Mouse (Mus musculus) heart, postnatal 14 days (tissue): ENCODE measurements around the gene Olfr38. TPM values are rescaled to one million over a fixed set of nuclear protein-coding genes. Genes with fewer than 3 reads are reported as not detected.
A peak's percentile ranks its signal among the peaks of the same experiment; 100 is the strongest.

Experiments used
- DNase-seq, 2 experiments: peaks; one replicate each; pipeline ENCODE4 v3.0.0; 2021 to 2022
- intact Hi-C: fragments of 180-260 bp; cut with DNase I; formaldehyde crosslinking; loops from one replicate; pipeline ENCODE4 v1.15.1; 2025
- long read RNA-seq, 2 experiments: library from polyadenylated mRNA; stranded (forward); transcript quantifications; one replicate each; pipeline ENCODE4 v2.0.0; 2021
- total RNA-seq, 2 experiments: library from RNA; stranded (reverse); gene quantifications; 2 replicates each; pipeline ENCODE4 v1.2.3; 2021

The Olfr38 gene
- not detected for total RNA-seq
- long read RNA-seq, experiment 1, result 0 reads
- long read RNA-seq, experiment 2, result 0 reads

DNA sequence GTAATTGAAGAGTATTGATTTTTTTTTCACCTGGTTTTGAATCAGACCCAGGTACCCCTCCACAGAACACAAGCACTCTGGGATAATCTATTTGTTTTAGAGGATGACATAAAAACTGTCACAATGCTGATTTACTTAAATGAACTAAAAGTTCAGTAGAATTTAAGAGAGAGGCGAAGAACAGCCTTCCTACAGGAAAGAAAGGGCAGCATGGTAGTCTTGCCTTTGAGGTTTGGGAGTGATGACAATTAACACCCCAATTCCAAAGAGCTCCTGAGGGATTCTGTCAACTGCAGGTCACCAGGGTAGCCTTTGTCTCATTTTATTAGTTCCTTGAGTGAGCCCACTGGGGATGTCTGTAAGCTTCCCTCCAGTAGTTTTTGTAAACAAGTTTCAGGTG, at the start of gene Olfr38:
TSS of gene Olfr38 (plus strand) at position 301 of the 400 bp plus-strand sequence.
- intact Hi-C loops, result no loop called here
- no peak for DNase-seq

GRCm38 (mm10) chr6:42709291-42710211, 46.7 kb upstream of the Olfr38 start, which contains the start of gene Tcaf1:
TSS of gene Tcaf1 (minus strand) at chr6:42710088.
- intact Hi-C loops, result no loop called here
- peak; percentile 75 to 80 for DNase-seq

GRCm38 (mm10) chr6:42714668-42715067, 41.5 kb upstream of the Olfr38 start:
- intact Hi-C loops, result no loop called here
- DNase-seq, result no peak

GRCm38 (mm10) chr6:42717973-42718372, 38.2 kb upstream of the Olfr38 start:
- intact Hi-C loops, result no loop called here
- DNase-seq, result no peak

- intact Hi-C loops, result no loop called here
- DNase-seq, result no peak
Measured at GRCm38 (mm10) chr6:42739071-42739470, 17.1 kb upstream of the Olfr38 start, which contains the start of gene Olfr453. TSS of gene Olfr453 (plus strand) at chr6:42739371.

DNA sequence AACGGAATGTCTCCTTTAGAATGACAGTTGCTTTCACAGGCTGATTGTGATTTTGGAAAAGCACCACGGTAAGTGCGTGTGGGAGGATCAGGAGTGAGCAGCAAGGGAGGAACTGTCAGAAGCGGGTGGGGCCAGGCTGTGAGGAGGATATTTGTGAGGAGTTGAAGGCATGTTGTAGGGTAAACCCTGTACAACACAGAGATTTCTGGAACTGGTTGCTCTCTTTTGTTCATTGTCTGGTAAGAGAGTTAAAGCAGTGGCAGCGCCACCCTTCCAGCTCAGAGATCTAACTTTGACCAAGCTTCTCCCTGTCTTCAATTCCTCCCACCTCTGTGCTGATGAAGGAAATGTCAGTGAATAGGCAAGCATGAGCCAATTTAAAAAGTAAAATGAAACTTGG, 13.9 kb upstream of the Olfr38 start:
- intact Hi-C loops, result no loop called here

DNA sequence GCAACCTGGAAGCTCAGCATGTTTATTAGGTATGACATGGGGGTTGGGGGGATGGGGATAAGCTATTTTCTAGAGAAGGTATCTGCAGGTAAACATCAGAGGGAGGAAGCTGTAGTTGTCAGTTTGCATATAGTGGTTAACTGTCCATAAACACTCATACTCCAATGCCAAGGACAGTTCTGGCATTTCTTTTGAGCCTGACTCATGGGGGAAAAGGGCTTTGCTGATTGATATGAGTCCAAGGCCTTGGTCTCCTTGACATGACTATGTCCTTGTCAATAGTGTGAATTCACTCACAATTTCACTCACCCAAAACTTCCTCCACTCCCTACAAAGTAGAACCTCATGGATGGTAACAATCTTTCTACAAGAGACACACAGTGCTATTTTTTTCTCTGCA, 8.4 kb upstream of the Olfr38 start:
- intact Hi-C loops, result no loop called here
- DNase-seq, result no peak

More for the DNA sequence above, 13.9 kb upstream of the Olfr38 start:
- DNase-seq, result no peak

DNA sequence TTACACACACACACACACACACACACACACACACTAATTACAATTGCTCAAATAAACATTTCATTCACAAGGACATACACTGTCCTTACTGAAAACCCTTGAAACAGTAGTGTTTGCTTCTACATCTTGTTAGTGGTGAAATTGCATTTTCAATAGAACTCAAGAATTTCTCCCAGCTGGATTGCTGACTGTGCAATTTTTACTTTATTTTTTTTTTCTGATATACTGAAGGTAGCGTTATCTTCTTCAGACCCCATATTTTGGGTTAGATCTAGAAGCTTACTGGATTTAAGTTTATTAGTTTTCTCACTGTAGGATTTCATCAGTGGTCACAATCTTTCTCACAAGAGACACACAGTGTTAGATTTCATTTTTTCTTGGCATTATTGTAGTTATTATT, 20.9 kb downstream of the Olfr38 start:
- intact Hi-C loops, result no loop called here
- DNase-seq, result no peak

DNA sequence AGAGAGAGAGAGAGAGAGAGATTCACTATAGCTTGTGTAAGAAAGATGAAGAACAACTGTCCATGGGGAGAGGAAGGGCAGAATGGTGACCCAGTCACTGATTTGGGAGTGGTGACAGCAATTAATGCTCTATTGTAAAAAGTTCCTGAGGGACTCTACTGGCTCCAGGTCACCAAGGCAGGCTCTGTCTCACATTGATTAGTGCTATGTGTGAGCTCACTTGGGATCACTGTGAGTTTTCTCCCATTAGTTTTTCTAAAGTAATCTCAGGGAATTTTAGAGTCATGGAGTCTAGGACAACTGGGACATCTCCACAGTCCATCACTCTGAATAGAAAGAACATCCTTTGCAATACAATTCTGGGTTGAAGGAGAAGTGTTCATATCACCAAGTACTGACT, 28.6 kb downstream of the Olfr38 start, which contains the start of gene Olfr452:
TSS of gene Olfr452 (plus strand) at position 301 of the 400 bp plus-strand sequence.
- DNase-seq, result no peak
- intact Hi-C loops, result no loop called here

GRCm38 (mm10) chr6:42790247-42790948, 34.2 kb downstream of the Olfr38 start:
- DNase-seq, result no peak
- intact Hi-C loops, result no loop called here

GRCm38 (mm10) chr6:42790949-42791556, 34.8 kb downstream of the Olfr38 start:
- DNase-seq, result no peak
- intact Hi-C loops, result no loop called here

DNA sequence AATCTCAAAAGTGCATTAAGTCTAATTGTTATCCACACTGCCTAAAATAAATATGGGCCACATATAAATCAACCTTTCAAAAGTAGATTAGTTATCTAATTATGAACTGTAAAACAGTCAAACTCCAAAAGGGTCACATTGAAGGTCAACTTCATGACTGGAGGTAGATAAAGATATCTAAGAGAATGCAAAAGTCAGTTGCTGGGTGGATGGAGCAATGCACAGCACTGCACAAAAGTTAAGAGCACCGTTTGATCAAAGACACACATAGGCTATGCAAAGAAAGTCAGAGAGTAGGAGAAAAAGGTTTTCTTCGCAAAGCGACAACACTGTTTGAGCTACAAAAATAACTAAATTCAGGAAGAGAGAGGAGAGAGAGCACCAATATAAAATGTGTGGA, 38.8 kb downstream of the Olfr38 start:
- intact Hi-C loops, result no loop called here
- DNase-seq, result no peak

GRCm38 (mm10) chr6:42811639-42812038, 55.4 kb downstream of the Olfr38 start, which contains the start of gene Olfr450:
TSS of gene Olfr450 (plus strand) at chr6:42811939.
- intact Hi-C loops, result no loop called here
- no peak for DNase-seq

Other genes with a start within 250 kb of the Olfr38 start
- gene Olfr455, start 208.8 kb upstream of the Olfr38 start, total RNA-seq, result not detected
- gene Tcaf3, start 158.7 kb upstream of the Olfr38 start, total RNA-seq, result not detected
- gene Tcaf2, start 111.2 kb upstream of the Olfr38 start, total RNA-seq, result 1 to 10 TPM; 4.4 to 4.5 TPM
- gene Tcaf1, start 46.3 kb upstream of the Olfr38 start, total RNA-seq, result 10 to 100 TPM; 18.1 to 18.6 TPM
- gene Olfr453, start 17.0 kb upstream of the Olfr38 start, total RNA-seq, result not detected
- gene Olfr452, start 28.7 kb downstream of the Olfr38 start, total RNA-seq, result not detected
- gene Olfr450, start 55.5 kb downstream of the Olfr38 start, total RNA-seq, result not detected
- gene Olfr449, start 78.0 kb downstream of the Olfr38 start, total RNA-seq, result not detected
- gene Olfr448, start 134.0 kb downstream of the Olfr38 start, total RNA-seq, result not detected
- gene Olfr447, start 152.5 kb downstream of the Olfr38 start, total RNA-seq, result not detected
- not detected for gene Olfr446, start 165.0 kb downstream of the Olfr38 start, total RNA-seq
- not detected for gene Olfr444, start 192.7 kb downstream of the Olfr38 start, total RNA-seq